Mouse (Mus musculus) lung, adult 2 months (tissue): ENCODE measurements at regions not wholly inside any gene's neighbourhood (a gene's known extent, or its start where the extent isn't known, plus 50 kb on each side); places are given as distances from the start of the nearest gene placed in this dataset.

ENCODE experiments used
- CTCF ChIP-seq: fragments of 200-500 bp; IDR thresholded peaks from 2 replicates; pipeline ENCODE4 v1.5.1; 2011; ENCODE audit warnings: mild to moderate bottlenecking, low read length, control low read depth; ENCODE audit not compliant: insufficient read depth
- POLR2A ChIP-seq: fragments of 200-500 bp; IDR thresholded peaks from 2 replicates; pipeline ENCODE4 v1.6.1; 2011; ENCODE audit warnings: low read depth, mild to moderate bottlenecking, control low read depth, low read length, borderline replicate concordance; ENCODE audit errors: extremely low read depth

DNA sequence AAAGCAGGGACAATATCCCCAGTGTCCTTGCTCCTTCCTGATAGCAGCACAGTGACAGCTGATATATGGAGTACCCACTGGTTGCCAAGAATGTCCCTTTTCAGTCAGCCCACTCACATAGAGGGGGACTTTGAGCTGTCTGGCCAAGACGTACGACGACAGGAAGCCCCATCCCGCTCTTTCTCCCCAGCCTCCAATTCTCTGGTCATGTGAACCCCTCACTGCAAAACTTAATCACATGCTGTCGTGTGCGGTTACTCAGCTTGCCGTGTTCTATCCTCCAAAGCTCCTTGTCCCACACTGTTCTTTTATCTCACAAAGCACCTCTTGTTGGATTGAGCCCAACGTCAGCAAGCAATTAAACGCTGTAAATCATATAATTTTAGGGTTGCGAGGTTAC is 286.2 kb upstream of the Nfia start:
- TF ChIP-seq POLR2A: no peak
- TF ChIP-seq CTCF: no peak
